Mouse (Mus musculus): ENCODE data around the gene Rbl2.

The Rbl2 gene

GRCm38 (mm10) chr8:91158617-91159016 lies 88.8 kb downstream of the Rbl2 start:
- intact Hi-C loops (cut with DNase I), result no loop called here

GRCm38 (mm10) chr8:91159959-91160800 lies 90.3 kb downstream of the Rbl2 start:
- intact Hi-C loops (cut with DNase I), result no loop called here

GRCm38 (mm10) chr8:91170152-91170551 lies 100.3 kb downstream of the Rbl2 start:
- intact Hi-C loops (cut with DNase I), result no loop called here

GRCm38 (mm10) chr8:91170914-91171313 lies 101.1 kb downstream of the Rbl2 start:
- intact Hi-C loops (cut with DNase I), result no loop called here

GRCm38 (mm10) chr8:91171605-91172004 lies 101.7 kb downstream of the Rbl2 start:
- intact Hi-C loops (cut with DNase I), result no loop called here

All from adrenal gland (tissue).